Mouse (Mus musculus) hindlimb bud, embryonic 11.5 days (tissue): Measurements from ENCODE around the gene Usp36.
"Not testable (repeated sequence)": the region's sequence is repeated elsewhere in the genome, so short reads cannot be mapped to it uniquely, and the experiment has no call there.

Source experiments
- DNase-seq: peaks from one replicate; pipeline ENCODE4 v3.0.0-alpha.2; 2012; ENCODE audit warnings: low read depth, low spot score; ENCODE audit errors: extremely low spot score

Gene Usp36

GRCm38 (mm10) chr11:118289999-118290889 is at the start of gene Usp36:
Gene Usp36, minus strand, starts transcription at chr11:118290244.
- DNase-seq = peak; percentile 97

GRCm38 (mm10) chr11:118337491-118338168 is 47.6 kb upstream of the Usp36 start:
- DNase-seq = no peak

- no peak for DNase-seq
Measured at GRCm38 (mm10) chr11:118333431-118333830, 43.4 kb upstream of the Usp36 start.

GRCm38 (mm10) chr11:118332376-118332775 is 42.3 kb upstream of the Usp36 start:
- DNase-seq = no peak

GRCm38 (mm10) chr11:118330777-118331176 is 40.7 kb upstream of the Usp36 start:
- no peak for DNase-seq

GRCm38 (mm10) chr11:118330361-118330760 is 40.3 kb upstream of the Usp36 start:
- no peak for DNase-seq

GRCm38 (mm10) chr11:118328947-118329346 is 38.9 kb upstream of the Usp36 start:
- DNase-seq = no peak

- no peak for DNase-seq
Measured at GRCm38 (mm10) chr11:118328511-118328910, 38.5 kb upstream of the Usp36 start.

GRCm38 (mm10) chr11:118326991-118327971 is 37.2 kb upstream of the Usp36 start:
- DNase-seq = no peak

- DNase-seq = no peak
Measured at GRCm38 (mm10) chr11:118326491-118326890, 36.4 kb upstream of the Usp36 start.

GRCm38 (mm10) chr11:118324541-118324940 is 34.5 kb upstream of the Usp36 start:
- peak; percentile 33 for DNase-seq

- no peak for DNase-seq
Measured at GRCm38 (mm10) chr11:118323974-118324373, 33.9 kb upstream of the Usp36 start.

GRCm38 (mm10) chr11:118322647-118323046 is 32.6 kb upstream of the Usp36 start:
- no peak for DNase-seq

GRCm38 (mm10) chr11:118321971-118322370 is 31.9 kb upstream of the Usp36 start:
- no peak for DNase-seq

- no peak for DNase-seq
Measured at GRCm38 (mm10) chr11:118321500-118321899, 31.5 kb upstream of the Usp36 start.

GRCm38 (mm10) chr11:118318678-118319077 is 28.6 kb upstream of the Usp36 start:
- DNase-seq = no peak

GRCm38 (mm10) chr11:118317129-118317528 is 27.1 kb upstream of the Usp36 start:
- DNase-seq = peak; percentile 47

GRCm38 (mm10) chr11:118316231-118316806 is 26.3 kb upstream of the Usp36 start:
- no peak for DNase-seq

GRCm38 (mm10) chr11:118312132-118312723 is 22.2 kb upstream of the Usp36 start:
- no peak for DNase-seq

- not testable (repeated sequence) for DNase-seq
Measured at GRCm38 (mm10) chr11:118307962-118308361, 17.9 kb upstream of the Usp36 start.
